Mouse (Mus musculus) urinary bladder, adult 18-20 months (tissue): Measurements from ENCODE around the gene Lrrc8b.

Experiments used
- DNase-seq, 2 experiments: peaks; one replicate each; pipeline ENCODE4 v3.0.0; 2022; ENCODE audit warnings: low spot score in 2 of 2, mixed read lengths in 2 of 2

Lrrc8b gene

DNA sequence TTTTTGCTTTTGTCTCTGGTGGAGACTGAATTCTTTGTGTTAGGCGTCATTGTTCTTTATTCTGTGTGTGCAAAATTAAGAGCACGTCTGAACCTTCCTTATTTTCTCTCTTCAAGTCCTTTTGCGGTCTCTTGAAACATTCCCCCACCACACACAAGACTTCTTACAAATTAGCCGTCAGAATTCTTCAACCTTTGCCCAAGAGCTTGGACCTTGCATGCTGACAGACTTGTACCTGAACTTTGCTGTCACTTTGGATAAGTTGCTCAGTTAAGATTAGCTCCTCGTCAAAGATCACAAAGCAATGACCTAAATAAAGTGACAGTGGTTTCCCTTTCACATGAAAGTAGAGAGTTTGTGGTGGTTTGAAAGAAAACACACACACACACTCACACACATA is 3.3 kb downstream of the Lrrc8b start:
- no peak for DNase-seq

- DNase-seq, result no peak
Measured at GRCm38 (mm10) chr5:105425587-105425986, 10.0 kb downstream of the Lrrc8b start.

DNA sequence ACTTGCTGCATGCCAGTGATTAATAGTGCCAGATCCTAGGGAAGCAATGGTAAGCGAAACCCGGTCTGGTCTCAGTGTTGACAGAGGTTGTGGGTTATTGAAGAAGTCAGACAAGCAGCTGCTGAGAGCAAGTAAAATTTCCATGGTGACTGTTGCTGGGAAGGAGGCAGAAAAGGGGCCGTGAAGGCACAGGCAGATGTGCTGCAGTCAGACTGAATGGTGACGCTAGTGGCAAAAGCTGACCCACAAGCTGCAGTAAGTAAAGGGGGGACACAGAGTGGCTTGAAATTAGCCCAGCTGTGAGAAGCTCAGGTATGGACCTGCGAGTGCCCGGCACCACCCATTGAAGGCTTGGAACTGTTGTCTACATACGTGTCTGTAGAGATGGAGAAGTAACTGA is 11.8 kb downstream of the Lrrc8b start:
- no peak for DNase-seq

GRCm38 (mm10) chr5:105428265-105428974 is 12.8 kb downstream of the Lrrc8b start:
- DNase-seq, result no peak

DNA sequence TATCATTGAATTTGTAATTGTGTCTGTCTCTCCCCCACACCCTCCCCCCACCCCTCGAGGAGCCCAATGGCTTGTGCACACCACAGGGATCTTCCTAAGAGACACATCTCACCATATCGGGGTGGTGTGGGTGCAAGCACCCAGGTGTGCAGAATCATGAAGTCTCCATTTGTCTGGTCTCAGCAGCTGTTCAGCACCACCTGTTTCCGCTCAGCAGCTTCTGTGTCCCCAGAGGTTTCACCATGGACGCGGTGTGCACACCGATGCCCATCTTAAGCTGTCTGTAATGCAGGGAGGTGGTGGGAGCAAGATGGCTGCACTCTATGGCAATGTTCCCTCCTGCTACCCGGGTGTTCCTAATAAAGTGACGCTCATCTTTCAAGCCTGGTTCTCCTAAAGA is 14.6 kb downstream of the Lrrc8b start:
- DNase-seq, result no peak

DNA sequence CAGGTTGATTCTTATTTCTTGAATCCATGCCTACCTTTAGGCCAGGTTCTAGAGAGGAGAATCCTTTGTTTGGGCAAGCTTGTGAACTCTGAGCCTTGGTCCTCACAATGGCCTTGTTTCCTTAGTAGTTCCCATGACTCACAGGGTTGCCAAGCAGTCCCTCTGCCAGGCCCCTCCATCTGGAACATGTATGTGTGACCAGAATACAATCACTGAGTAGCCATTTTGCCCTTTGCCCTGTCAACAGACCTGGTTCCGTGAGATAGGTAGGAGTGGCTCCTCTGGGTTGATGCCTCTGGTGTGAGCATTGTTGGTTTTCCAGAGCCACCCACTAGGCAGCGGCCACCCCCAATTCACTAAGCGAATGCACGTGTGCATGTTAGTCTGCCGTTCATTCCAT is 24.0 kb downstream of the Lrrc8b start:
- no peak for DNase-seq

GRCm38 (mm10) chr5:105440992-105441535 is 25.5 kb downstream of the Lrrc8b start:
- no peak for DNase-seq

GRCm38 (mm10) chr5:105442212-105443000 is 26.8 kb downstream of the Lrrc8b start:
- no peak for DNase-seq

DNA sequence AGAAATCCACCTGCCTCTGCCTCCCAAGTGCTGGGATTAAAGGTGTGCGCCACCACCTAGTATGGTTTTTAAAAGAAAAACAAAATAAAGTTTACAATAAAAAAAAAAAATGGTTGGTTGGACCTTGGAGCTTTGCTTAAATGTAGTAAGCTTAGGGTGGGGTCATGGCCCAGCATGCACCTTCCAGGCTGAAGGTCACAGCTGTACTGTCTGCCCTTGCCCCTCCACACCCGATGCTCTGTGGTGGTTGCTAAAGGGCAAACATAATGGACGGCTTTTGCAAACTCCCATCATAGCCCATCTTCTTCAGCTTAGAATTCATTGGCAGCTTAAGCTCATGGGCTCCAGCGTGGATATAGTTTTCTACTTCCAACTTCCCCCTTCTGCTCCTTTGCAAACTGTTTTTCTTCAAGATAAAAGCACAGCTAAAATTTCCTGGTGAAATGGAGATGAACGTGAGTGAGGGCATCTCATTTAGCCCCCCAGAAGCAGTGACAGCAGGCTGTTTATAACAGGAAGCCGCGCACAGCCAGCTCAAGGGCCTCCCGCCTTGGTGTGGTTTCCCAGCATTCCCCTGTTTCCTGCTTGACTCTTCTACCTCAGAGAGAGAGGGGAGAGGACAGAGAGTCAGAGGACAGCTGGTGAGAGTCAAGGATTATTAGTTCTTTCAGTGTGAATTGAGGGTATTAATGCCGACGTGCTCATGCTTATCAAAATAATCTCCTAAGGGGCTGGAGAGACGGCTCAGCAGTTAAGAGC is 27.7 kb downstream of the Lrrc8b start:
- DNase-seq, result no peak

DNA sequence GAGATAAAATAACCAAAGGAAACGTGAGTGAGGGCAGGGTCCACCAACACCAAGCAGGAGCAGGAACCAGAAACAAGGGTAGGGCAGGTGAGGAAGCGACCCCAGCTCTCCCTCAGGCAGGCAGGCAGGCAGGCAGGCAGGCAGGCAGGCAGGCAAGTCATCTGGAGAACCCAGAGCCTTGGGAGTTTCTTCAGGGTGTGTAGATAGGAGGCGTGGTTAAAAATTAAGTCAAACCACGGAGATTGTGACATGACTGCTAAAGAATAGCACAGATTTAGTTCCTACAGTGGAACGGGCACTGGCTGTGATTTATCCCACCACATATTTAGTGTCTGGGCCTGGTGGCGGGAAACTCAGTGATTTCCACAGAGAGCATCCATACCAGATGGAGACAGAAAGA is 30.1 kb downstream of the Lrrc8b start:
- no peak for DNase-seq

GRCm38 (mm10) chr5:105454105-105454504 is 38.5 kb downstream of the Lrrc8b start:
- no peak for DNase-seq

DNA sequence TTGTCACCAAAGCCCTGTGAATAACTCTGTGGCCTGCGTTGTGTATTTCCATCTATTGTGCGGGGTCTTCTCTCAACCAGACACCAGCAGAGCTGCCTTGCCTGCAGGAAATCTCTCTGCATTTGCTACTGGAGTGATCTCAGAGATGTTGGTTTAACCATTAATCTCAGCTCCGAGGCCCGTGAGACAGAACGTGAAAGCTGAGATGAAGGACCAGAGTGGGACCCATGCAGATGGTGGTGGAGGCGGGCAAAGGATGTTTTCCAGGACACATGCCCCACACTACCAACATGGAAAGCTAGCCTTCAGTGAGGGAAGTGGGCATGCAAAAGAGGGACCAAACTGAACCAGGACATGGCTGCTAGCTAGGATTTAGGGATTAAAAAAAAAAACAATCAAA is 43.5 kb downstream of the Lrrc8b start:
- no peak for DNase-seq

GRCm38 (mm10) chr5:105460551-105460950 is 45.0 kb downstream of the Lrrc8b start:
- no peak for DNase-seq

DNA sequence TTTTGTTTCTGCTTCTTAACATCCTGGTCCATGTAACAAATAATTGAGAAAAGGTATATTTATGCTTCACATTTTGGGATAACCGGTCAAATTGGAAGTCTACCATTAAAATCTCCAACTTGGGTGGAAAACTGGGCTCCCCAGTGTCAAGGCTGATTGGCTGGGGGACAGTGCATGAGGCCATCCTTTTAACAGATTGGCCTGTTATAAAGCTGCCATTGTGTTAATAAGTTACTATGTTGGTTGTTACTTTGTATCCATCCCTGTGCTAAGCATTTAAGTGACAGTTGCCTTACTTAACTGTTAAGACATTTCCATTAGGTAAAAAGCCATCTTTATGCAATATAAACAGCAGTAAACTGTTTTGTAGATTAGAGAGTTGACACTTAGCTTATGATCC is 45.5 kb downstream of the Lrrc8b start:
- no peak for DNase-seq

DNA sequence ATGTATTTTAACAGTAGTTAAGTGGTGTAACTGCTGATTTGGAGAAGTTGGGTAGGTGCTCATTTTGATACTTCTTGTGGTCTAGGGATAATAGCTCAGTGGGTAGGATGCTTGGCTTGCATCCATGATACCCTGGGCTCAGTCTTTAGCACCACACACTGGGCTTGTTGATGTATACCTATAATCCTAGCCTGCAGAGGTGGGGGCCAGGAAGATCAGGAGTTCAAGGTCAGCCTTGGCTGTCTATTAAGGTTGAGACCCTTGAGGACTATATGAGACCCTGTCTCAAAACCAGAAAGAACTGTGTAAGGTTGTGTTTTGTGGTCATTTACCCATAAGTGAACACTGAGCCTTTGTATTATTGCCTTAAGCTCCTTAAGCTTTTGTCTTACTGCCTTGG is 49.1 kb downstream of the Lrrc8b start:
- no peak for DNase-seq

GRCm38 (mm10) chr5:105465550-105465949 is 50.0 kb downstream of the Lrrc8b start:
- no peak for DNase-seq

- no peak for DNase-seq
Measured at GRCm38 (mm10) chr5:105466471-105466902, 50.9 kb downstream of the Lrrc8b start.

DNA sequence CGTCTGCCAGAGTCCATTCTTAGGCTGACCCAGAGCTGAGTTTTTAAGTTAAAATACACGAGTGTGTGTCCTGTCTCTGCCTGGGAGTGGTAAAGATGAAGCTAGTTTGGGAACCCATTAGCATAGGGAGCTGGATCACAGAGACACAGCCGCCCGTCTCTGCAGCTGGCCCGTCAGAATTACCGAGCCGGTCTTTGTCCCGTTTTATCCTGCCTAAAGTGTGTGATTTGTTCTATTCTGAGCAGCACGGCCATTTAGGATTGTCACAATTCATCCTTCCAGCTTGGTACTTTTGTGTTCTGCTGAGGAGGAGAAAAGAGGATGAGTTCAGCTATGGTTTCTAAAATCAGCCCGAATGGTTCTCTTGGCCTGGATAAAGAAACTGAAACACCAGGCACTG is 51.7 kb downstream of the Lrrc8b start:
- DNase-seq, result no peak

DNA sequence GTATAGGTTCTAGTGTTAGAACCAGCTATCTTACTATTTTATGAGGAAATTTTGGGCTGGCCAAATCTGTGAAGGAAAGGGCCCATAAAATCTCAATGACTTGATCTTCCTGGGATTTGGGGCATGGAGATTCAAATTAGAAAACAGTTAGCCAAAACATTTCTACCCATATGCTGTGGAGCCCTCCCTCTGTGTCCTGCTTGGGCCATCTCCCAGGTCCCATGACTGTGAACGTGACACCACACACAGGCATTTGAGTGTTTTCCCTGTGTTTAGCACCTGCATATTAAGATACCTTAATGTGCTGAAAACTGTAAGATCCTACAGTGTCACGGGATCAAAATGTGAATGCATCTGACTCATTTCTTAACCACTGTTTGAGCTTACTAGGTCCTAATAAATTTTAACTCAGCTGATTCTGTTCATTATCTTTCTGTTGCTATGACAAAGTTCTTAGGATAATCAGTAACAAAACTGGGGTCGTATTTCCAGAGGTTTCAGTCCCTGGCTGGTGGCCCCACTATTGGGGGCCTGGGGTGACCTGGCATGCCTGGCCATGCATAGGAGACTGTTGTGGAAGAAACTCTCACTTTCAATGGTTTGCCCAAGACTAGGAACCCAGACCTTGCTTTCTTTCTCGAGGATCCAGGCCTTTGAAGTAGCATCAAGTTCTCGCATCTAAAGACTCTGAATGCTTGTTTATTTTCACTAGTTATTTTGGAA is 57.6 kb downstream of the Lrrc8b start:
- DNase-seq, result no peak

- no peak for DNase-seq
Measured at GRCm38 (mm10) chr5:105477527-105477926, 62.0 kb downstream of the Lrrc8b start.

DNA sequence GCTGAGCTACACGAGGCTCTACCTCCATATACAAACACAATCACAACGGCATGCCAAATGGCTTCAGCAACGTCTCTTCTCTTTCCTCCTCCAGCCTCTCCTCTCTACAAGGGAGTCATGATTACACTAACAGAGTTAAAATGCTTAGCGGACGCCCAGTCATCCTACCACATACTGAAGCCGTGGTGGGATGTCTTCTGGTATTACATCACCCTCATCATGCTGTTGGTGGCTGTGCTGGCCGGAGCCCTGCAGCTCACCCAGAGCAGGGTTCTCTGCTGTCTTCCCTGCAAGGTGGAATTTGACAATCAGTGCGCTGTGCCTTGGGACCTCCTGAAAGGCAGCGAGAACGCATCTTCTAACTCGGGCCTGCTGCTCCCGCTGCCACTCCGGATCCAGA is 64.1 kb downstream of the Lrrc8b start:
- DNase-seq, result no peak

DNA sequence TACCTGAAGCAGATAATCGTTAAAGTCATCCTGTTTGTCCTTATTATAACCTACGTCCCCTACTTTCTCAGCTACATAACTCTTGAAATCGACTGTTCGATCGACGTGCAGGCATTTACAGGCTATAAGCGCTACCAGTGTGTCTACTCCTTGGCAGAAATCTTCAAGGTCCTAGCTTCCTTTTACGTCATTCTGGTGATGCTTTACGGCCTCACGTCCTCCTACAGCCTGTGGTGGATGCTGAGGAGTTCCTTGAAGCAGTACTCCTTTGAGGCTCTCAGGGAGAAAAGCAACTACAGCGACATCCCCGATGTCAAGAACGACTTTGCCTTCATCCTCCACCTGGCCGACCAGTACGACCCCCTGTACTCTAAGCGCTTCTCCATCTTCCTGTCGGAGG is 65.0 kb downstream of the Lrrc8b start:
- no peak for DNase-seq
